Mouse (Mus musculus): ENCODE results near the gene Synrg. TPM values are rescaled to one million over a fixed set of nuclear protein-coding genes. Genes with fewer than 3 reads are reported as not detected.

The Synrg gene
- polyA plus RNA-seq, 1 experiment = 26.6 TPM

DNA sequence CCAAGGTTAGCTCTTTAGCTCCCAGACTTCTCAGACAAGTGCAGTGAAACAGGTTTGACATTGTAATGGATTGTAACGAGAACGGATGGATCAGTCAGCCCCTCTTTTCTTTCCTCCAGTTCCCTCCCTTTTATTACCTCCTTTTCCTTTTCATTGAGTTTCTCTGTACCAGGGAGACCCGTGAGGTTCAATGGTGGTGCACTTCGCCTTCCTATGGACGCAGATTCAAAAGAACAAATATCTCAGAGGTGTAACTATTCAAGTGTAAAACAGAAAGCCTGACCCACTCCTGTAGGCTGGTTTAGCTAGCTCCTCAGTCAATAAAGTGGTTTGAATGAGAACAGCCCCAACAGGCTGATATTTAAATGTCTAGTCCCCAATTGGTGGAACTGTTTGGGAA lies 117.7 kb downstream of the Synrg start:
- TF ChIP-seq POLR2A (IDR thresholded peaks at IDR 0.05; ENCODE audit: borderline replicate concordance, insufficient read depth, low read length) = no peak
- no peak for TF ChIP-seq CTCF (IDR thresholded peaks at IDR 0.05; ENCODE audit: borderline replicate concordance, insufficient read depth, low read depth, low read length)
- no peak for DNase-seq
- Histone ChIP-seq H3K4me3 (replicated peaks; ENCODE audit: insufficient read depth, low read depth, low read length) (no peak overlapping the region), H3K27me3 (ENCODE audit: control insufficient read depth, insufficient read depth, low read length) (no peaks in the 10 kb centered on the region), H3K27ac (ENCODE audit: insufficient read depth, low read length) (no peak overlapping the region), H3K4me1 (ENCODE audit: control insufficient read depth, insufficient read depth, low read length) (no peaks in the 10 kb centered on the region)
- 92% methylated on average over 5 of the region's 5 CpGs for WGBS

DNA sequence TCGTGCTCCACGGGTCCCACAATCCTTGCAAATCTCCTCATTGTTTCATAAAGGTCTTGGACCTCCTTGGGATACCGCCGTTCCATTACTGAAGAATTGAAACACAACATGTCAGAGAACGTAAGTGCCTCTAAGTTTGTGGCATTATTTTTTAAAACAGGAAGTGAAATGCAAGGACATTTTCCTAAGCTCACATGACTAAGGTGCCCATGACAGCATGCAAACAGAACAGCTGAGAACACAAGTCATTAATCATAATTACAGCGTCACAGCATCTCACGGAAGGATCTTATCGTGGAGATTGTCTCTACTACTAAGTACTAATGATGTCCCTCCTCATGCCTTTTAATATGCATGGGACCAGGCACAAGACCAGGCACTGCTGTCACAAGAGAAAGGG lies 126.3 kb downstream of the Synrg start:
- H3K4me3 ChIP-seq (replicated peaks; ENCODE audit: insufficient read depth, low read depth, low read length) = no peak overlapping the region
- no peak for DNase-seq
- H3K27me3 ChIP-seq (ENCODE audit: control insufficient read depth, insufficient read depth, low read length) = no peaks in the 10 kb centered on the region
- 94% methylated on average over 8 of the region's 8 CpGs for whole genome bisulfite sequencing
- no peak overlapping the region for H3K27ac ChIP-seq (ENCODE audit: insufficient read depth, low read length)
- TF ChIP-seq POLR2A (IDR thresholded peaks at IDR 0.05; ENCODE audit: borderline replicate concordance, insufficient read depth, low read length) (no peak), CTCF (IDR thresholded peaks at IDR 0.05; ENCODE audit: borderline replicate concordance, insufficient read depth, low read depth, low read length) (no peak)
- H3K4me1 ChIP-seq (ENCODE audit: control insufficient read depth, insufficient read depth, low read length) = no peaks in the 10 kb centered on the region

Other genes with a start within 250 kb of the Synrg start
- gene Wfdc21, start 217.5 kb upstream of the Synrg start, polyA plus RNA-seq (2012; rRNA removed) = 0.36 TPM in 1 of 2 replicates, not detected in the other
- 17.4 and 19.0 TPM in 2 replicates for gene Heatr6, start 210.7 kb upstream of the Synrg start, polyA plus RNA-seq (2012; rRNA removed)
- 0.17 and 0.20 TPM in 2 replicates for gene Hnf1b, start 114.4 kb upstream of the Synrg start, polyA plus RNA-seq (2012; rRNA removed)
- 17.8 and 19.6 TPM in 2 replicates for gene Ddx52, start 22.4 kb upstream of the Synrg start, polyA plus RNA-seq (2012; rRNA removed)
- gene Dusp14, start 104.8 kb downstream of the Synrg start, polyA plus RNA-seq (2012; rRNA removed) = 19.6 and 26.0 TPM in 2 replicates
- gene Tada2a, start 165.2 kb downstream of the Synrg start, polyA plus RNA-seq (2012; rRNA removed) = 39.2 and 46.6 TPM in 2 replicates
- 27.4 and 29.2 TPM in 2 replicates for gene Acaca, start 165.2 kb downstream of the Synrg start, polyA plus RNA-seq (2012; rRNA removed)
- gene Gm11437, start 203.0 kb downstream of the Synrg start, polyA plus RNA-seq (2012; rRNA removed) = not detected in 2 replicates

Data from cerebellum, adult 2 months (tissue).